Mouse (Mus musculus) cerebellum, adult 11 months (tissue): ENCODE measurements at regions not wholly inside any gene's neighbourhood (a gene's known extent, or its start where the extent isn't known, plus 50 kb on each side); places are given as distances from the start of the nearest gene placed in this dataset.

Experiments
- DNase-seq: peaks from one replicate; pipeline ENCODE4 v3.0.0; 2022

GRCm38 (mm10) chr3:130935926-130936315 lies 174.3 kb upstream of the Lef1 start:
- DNase-seq = no peak

DNA sequence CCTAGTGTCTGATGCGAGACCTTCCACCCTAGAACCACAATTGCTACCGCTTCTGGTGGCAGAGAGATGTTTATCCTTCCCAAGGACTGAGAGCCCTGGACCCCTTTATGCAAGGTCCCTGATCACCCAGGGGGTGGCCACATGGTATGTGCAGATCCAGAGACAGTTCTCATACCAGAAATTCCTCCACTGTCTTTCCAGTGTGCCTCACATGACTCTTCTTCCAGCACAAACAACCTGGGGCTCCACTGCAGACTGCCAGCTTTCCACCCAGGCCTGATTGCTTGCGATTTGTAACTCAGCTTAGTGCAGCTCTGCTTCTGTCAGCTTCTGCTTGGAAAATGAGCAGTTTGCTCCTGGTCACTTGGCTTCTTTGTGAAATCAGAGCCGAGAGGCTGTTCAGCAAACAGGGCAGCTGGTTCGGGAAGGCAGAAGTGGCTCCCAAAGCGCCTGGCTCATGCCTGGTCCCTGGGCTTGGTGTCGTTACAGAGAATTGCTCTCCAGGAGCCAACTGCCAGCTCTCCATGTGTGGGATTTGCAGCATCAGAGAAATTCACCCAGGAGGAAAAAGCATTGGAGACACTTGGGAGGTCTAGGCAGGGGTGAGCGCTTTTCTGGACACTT lies 174.9 kb upstream of the Lef1 start:
- DNase-seq = no peak

DNA sequence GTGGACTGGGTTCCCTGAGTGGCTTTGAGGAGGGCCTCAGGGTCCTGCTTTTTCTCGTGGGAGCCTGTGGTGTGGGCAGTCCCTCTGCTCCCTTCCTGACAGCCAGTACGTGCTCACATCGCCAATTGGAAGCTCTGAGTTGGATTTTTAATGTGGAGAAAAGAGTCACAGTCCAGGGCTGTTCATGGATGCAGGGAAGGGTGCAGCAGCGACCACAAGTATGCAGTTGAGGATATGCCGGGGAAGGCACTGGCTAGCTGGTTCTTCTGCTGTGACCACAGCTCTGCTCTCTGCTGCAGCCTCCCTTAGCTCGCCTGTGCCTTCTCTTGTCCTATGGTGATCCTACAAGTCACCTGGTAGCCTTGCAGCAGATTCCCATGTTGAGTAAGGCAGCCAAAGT lies 177.5 kb upstream of the Lef1 start:
- DNase-seq = no peak

DNA sequence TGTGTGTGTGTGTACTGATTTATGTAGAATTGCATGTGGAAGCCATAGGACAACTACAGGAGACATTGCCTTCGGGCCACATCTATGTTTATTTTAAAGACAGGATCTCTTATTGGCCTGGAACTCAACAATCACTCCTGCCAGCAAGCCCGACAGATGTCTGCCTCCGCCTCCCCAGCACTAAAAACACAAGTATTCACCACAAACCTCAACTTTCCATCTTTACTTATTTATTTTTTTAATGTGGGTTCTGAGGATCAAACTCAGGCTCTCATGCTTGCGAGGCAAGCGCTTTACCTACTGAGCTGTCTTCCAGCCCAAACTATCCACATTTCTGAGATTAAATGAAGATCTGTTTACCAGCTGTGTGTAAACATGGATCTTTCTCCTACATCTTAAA lies 178.0 kb upstream of the Lef1 start:
- DNase-seq = no peak

- no peak for DNase-seq
Observed at GRCm38 (mm10) chr3:130925000-130925399, 185.3 kb upstream of the Lef1 start.

GRCm38 (mm10) chr3:130923615-130923958 lies 186.7 kb upstream of the Lef1 start:
- no peak for DNase-seq

DNA sequence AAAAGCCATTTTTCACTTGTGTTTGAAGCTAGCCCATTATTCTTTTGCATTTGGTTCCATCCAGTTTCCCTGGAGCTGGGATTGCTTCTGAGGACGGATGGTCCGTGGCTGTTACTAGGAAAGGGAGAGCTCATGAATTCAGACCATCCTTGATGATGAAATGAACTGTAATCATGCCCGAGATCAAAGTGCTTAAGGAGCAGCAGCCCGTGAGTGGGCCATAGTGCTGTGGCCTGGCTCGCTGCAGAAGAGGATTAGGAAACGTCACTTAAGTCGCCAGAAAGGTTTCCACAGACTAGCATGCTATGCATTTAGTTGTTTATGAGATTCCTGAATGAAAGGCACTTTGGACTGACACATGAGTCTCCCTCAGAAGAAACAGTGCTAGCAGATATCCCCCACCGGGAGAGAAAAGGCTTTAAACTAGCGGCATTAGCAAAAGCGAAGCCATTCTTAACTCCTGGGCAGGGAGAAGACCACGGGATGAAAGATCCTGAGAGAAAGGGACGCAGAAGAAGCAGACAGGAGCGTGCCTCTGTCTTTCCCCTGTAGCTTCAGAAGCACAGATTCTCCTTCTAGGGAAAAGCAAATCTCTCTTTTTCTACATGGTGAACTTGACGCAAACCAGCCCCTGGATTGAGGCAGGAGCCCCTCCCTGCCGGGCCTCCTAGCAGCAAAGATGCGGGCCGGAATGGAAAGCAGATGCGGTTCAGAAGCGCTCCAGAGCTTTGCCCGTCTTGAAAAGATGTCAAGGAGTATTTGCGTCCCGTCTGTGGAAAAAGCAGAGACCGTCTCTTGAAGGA lies 187.3 kb upstream of the Lef1 start:
- no peak for DNase-seq

- DNase-seq = no peak
Observed at GRCm38 (mm10) chr3:130921621-130922245, 188.5 kb upstream of the Lef1 start.

DNA sequence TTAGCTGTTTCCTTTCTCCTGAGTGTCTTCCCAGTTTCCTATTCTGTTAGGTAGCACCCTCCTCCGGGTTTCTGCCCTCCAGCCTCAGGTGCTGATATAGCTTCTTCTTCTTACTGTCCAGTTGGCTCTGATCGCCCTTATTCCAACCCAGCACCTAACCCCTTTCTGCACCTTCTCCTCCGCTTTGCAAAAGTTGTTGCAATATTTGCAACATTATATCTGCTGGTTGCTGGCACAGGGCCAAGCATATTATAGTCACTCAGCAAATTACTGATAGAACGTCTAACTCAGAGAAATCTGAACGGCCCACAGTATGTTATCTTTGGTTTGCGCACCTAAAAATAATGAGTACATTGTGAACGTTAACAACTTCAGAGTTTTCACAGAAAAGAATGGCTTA lies 183.6 kb upstream of the Rpl34 start:
- no peak for DNase-seq

GRCm38 (mm10) chr3:130905101-130905500 lies 174.9 kb upstream of the Rpl34 start:
- DNase-seq = no peak

DNA sequence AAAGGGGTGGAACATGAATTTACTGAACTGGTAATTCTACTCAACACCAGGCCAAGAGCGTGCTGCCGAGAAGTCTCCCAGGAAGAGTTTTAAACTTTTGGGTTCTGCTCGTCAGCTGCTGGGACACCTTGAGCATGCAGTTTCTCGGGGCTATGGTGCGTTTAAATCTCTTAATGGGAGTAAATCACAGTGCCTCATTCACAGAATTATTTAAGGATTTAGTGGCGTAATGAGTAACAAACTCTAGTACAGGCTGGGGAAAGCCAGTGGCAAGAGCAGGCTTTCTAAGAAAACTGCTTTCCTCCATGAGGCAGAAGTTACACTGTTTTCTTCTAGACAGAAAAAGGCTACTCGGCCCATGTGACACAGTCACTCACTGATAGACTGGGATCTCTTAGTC lies 173.1 kb upstream of the Rpl34 start:
- DNase-seq = no peak

- no peak for DNase-seq
Observed at GRCm38 (mm10) chr3:130902376-130902775, 172.2 kb upstream of the Rpl34 start.

GRCm38 (mm10) chr3:130901343-130901742 lies 171.1 kb upstream of the Rpl34 start:
- DNase-seq = no peak

DNA sequence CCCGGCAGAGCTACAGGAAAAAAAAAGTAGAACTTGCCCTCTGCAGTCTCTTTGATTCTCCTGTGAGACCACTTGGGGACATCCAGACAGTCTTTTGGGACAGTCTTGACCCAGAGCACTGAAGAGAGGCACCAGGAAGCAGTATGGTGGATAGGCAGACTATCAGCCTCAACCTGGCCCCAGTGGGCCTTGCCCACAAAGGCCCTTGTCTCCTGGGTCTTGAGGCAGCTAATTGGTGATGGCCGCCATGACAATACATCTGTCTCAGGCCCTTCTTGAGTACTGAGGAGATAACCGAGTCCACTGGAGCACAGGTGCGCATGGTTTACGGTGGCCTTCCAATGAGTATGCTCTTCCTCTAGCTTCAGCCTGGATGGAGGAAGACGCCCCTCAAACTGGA lies 170.6 kb upstream of the Rpl34 start:
- DNase-seq = no peak

- no peak for DNase-seq
Observed at GRCm38 (mm10) chr3:130900054-130900840, 170.0 kb upstream of the Rpl34 start.

DNA sequence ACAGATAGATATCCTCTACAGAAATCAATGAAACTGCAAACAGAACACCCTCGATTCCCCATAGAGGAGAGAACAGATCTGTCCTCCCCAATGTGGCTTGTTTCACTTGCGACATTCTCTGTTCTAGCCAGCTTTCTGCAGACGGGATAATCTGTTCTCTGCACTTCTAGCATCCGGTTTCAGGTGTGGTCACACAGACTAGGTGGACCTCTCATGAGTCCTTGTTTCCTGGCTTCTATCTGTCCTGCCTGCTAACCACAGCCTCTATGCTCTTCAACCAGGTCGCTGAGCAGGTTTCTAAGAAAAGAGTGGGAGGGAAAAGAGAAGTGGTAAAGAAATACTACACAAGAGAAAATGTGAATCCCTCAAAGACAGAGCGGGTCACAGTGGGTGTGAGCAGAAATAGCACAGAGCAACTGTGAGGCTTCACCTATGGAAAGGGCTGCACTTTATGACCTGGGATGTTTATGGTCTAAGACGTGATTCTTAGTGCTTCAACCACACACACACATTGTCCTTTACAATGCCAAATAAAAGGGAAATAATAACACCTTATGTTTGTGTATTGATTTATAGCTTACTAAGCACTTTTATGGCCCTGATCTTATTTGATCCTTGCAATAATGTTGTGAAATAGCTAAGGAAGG lies 164.1 kb upstream of the Rpl34 start:
- no peak for DNase-seq

DNA sequence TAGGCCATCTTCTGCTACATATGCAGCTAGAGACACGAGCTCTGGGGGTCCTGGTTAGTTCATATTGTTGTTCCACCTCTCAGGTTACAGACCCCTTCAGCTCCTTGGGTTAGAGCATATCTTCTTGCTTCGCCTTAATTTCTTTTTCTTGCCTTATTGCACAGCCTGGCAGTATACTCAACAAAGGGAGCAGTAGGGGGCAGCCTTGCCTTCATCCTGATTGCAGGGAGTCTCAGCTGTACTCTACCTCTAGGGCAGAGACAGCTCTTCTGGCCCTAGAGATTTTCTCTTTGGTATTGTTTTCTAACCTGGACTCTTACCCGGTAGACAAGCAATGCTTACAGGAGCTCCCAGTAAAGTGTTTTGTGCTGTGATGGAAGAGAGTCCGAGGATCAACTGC lies 161.1 kb upstream of the Rpl34 start:
- DNase-seq = no peak

DNA sequence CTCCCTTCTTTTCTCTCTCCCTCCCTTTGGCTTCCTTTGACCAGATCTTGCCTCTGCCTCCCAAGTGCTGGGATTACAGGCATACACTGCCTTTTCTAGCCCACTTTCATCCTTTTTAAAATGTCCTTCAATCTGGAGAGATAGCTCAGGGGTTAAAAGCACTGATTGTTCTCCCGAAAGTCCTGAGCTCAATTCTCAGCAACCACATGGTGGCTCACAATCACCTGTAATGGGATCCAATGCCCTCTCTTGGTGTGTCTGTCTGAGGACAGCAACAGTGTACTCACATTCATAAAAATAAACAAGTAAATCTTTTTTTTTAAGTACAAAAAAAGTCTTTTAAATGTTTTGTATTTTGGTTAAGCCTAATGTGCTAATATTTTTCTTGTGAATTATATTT lies 158.4 kb upstream of the Rpl34 start:
- no peak for DNase-seq

GRCm38 (mm10) chr3:130887540-130888312 lies 157.5 kb upstream of the Rpl34 start:
- DNase-seq = no peak

DNA sequence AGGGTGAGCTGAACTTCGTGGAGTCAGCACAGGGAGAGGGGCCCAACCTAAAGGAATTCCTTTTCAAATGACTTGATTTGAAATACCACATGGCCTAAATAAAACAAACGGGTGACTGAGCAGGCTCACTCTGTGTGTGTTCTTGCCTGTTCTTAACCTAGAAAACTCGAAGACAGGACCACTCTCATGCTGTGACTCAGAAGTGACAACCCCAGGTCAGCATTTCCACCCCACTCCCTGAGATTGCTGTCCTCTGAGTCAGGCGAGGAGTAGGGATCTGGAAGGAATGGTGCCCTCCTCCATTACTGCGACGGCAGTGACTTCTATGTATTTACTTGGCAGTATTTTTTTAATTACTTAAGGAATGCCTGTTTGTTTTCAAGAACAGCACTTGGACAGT lies 155.8 kb upstream of the Rpl34 start:
- DNase-seq = no peak

DNA sequence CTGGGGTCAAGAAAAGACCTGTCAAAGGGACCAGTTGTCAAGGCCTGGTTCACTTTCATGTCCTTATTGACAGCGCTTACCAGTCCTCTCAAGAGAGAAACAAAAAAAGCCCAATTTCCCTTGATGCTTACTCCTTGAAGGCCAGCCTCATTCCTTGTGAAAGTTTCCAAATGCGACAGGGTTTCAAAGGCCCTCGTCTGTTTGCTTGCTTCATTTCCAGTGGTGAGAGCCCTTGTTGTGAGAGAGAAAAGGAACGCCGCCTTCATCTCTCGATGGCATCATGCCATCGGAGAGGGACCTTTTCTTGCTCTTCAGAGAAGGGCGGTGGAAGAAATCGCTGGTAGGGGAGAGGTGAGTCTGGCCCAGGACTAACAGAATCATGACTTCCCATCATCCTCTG lies 154.2 kb upstream of the Rpl34 start:
- no peak for DNase-seq

- no peak for DNase-seq
Observed at GRCm38 (mm10) chr3:130883928-130884327, 153.7 kb upstream of the Rpl34 start.
